Mouse (Mus musculus): ENCODE results near the gene Mcpt8. TPM values are rescaled to one million over a fixed set of nuclear protein-coding genes. Genes with fewer than 3 reads are reported as not detected.

Mcpt8 gene
- polyA plus RNA-seq (2017; shearing (Covaris generic)) = not detected

DNA sequence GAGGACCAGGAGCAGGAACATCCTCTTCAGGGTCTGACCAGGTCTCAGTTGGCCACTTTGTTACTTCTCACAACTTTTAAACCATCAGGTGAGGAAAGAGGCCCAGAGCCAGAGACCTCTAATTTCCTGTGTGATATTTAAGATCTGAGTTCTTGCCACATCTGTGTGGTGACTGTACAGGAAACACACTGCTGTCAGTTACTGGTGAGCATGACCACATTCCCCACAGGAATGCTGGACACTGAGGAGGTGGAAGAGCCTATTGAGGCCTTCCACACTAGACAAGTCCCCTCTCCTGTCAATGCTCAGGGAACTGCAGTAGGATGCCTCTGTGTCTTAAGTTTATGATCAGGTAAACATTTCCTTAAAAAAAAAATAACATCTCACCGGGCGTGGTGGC lies at the start of gene Mcpt8:
Gene Mcpt8 (minus strand): TSS at position 107 of the 400 bp plus-strand sequence.

DNA sequence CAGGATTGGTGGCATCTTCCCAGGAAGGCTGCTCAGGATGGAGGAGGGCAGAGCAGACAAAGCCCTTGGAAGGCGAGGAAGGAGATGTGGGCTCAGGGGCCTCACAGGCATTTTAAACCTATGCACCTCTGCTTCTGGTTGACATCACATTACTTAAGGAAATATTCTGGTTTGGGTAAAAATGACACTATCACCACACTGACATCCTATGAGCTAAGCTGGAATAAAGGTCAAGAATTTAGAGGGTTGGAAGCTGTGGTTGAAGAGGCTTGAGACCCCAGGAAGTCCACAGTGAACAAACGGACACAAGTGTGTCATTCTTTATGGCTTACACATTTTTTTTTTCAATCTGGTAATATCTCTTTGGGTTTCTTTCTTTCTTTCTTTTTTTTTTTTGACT lies 47.4 kb upstream of the Mcpt8 start, which contains the start of gene Gzmd:
Gene Gzmd (minus strand): TSS at position 101 of the 400 bp plus-strand sequence.

DNA sequence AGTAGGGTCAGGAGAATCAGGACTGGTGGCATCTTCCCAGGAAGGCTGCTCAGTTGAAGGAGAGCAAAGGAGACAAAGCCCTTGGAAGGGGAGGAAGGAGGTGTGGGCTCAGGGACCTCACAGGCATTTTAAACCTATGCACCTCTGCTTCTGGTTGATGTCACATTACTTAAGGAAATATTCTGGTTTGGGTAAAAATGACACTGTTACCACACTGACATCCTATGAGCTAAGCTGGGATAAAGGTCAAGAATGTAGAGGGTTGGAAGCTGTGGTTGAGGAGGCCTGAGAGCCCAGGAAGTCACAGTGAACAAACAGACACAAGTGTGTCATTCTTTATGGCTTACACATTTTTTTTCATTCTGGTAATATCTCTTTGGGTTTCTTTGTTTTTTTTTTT lies 35.5 kb upstream of the Mcpt8 start, which contains the start of gene Gzme:
Gene Gzme (minus strand): TSS at position 101 of the 400 bp plus-strand sequence.

DNA sequence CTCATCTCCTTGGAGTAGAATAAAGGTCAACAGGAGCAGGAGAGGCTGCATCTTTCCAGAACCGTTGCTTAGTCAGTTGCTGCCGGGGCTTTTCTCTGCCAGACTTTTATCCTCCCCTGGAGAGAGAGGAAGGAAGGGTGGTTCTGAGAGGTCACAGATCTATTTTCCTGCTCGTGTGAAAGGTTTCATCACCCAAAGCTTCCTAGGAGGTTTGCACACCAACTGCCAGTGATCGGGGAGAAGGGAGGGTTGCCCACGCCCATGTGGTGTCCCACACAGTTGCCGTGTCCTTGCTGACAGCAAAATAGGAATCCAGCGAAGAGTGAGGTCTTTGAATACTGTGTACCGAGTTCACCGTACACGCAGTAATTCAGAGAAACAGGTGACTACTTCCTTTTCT lies 17.3 kb upstream of the Mcpt8 start, which contains the start of gene Ctsg:
Gene Ctsg (minus strand): TSS at position 189 of the 400 bp plus-strand sequence.

DNA sequence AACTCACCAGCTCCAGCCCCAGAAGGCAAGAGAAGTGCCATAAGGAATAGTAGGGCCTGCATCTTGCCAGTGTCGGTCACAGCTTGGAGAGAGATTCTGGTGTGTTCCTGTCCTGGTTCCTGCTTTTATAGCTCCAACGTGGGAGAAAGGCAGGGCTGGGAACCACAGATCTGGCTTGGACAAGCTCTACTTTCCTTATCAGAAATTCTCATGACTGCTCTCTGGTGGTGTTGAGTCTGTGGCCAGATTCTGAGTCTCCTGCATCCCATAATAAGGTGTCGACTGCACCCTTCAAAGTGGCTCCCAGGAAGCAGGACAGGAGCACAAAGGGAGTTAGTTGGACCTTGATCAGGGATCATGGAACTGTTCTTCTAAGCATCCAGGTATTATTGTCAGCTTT lies 22.9 kb downstream of the Mcpt8 start, which contains the start of gene Mcpt4:
Gene Mcpt4 (minus strand): TSS at position 101 of the 400 bp plus-strand sequence.

DNA sequence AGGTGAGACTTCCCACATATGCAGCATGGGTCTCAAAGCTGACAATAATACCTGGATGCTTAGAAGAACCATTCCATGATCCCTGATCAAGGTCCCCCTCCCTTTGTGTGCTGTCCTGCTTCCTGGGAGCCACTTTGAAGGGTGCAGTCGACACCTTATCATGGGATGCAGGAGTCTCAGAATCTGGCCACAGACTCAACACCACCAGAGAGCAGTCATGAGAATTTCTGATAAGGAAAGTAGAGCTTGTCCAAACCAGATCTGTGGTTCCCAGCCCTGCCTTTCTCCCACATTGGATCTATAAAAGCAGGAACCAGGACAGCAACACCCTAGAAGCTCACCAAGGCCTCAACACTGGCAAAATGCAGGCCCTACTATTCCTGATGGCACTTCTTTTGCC lies 43.3 kb downstream of the Mcpt8 start, which contains the start of gene Mcpt2:
Gene Mcpt2 (plus strand): TSS at position 250 of the 400 bp plus-strand sequence.

Other genes with a start within 250 kb of the Mcpt8 start
- 0.21 TPM for gene Nynrin, start 231.3 kb downstream of the Mcpt8 start, polyA plus RNA-seq (2017; shearing (Covaris generic))
- gene Cbln3, start 200.9 kb downstream of the Mcpt8 start, polyA plus RNA-seq (2017; shearing (Covaris generic)) = 0.18 TPM
- 104 TPM for gene Khnyn, start 200.3 kb downstream of the Mcpt8 start, polyA plus RNA-seq (2017; shearing (Covaris generic))
- gene Sdr39u1, start 185.0 kb downstream of the Mcpt8 start, polyA plus RNA-seq (2017; shearing (Covaris generic)) = 35.6 TPM
- gene Cma1, start 140.6 kb downstream of the Mcpt8 start, polyA plus RNA-seq (2017; shearing (Covaris generic)) = not detected
- gene Cma2, start 134.3 kb downstream of the Mcpt8 start, polyA plus RNA-seq (2017; shearing (Covaris generic)) = not detected
- not detected for gene Mcpt1, start 67.3 kb downstream of the Mcpt8 start, polyA plus RNA-seq (2017; shearing (Covaris generic))
- not detected for gene Mcpt9, start 54.8 kb downstream of the Mcpt8 start, polyA plus RNA-seq (2017; shearing (Covaris generic))
- gene Mcpt2, start 43.2 kb downstream of the Mcpt8 start, polyA plus RNA-seq (2017; shearing (Covaris generic)) = not detected
- not detected for gene Mcpt4, start 23.0 kb downstream of the Mcpt8 start, polyA plus RNA-seq (2017; shearing (Covaris generic))
- not detected for gene Ctsg, start 17.3 kb upstream of the Mcpt8 start, polyA plus RNA-seq (2017; shearing (Covaris generic))
- gene Gzme, start 35.4 kb upstream of the Mcpt8 start, polyA plus RNA-seq (2017; shearing (Covaris generic)) = not detected
- not detected for gene Gzmd, start 47.3 kb upstream of the Mcpt8 start, polyA plus RNA-seq (2017; shearing (Covaris generic))
- not detected for gene Gzmg, start 74.3 kb upstream of the Mcpt8 start, polyA plus RNA-seq (2017; shearing (Covaris generic))
- gene Gzmn, start 89.3 kb upstream of the Mcpt8 start, polyA plus RNA-seq (2017; shearing (Covaris generic)) = not detected
- not detected for gene Gzmf, start 126.1 kb upstream of the Mcpt8 start, polyA plus RNA-seq (2017; shearing (Covaris generic))
- gene Gzmc, start 149.4 kb upstream of the Mcpt8 start, polyA plus RNA-seq (2017; shearing (Covaris generic)) = 1.3 TPM
- gene Gzmb, start 177.0 kb upstream of the Mcpt8 start, polyA plus RNA-seq (2017; shearing (Covaris generic)) = 63.6 TPM